Mouse (Mus musculus) MEL (cell line): ENCODE results near the gene Grb2. TPM values are rescaled to one million over a fixed set of nuclear protein-coding genes. Genes with fewer than 3 reads are reported as not detected.

Experiments
- DNase-seq: peaks from one replicate; pipeline ENCODE4 v3.0.0; 2011; ENCODE audit warnings: low read depth, low spot score
- H3K27ac ChIP-seq: 2 replicates; pipeline ENCODE4 v1.5.1; 2012; ENCODE audit warnings: low read depth, mild to moderate bottlenecking, control low read depth, low read length, moderate library complexity; ENCODE audit not compliant: control insufficient read depth
- H3K27me3 ChIP-seq, 2 experiments: fragments of 150-350 bp in 1 of 2; sonication (generic) in 1 of 2; 2 replicates each; pipeline ENCODE4 v1.6.1; 2012; ENCODE audit warnings: low read length in 2 of 2, mild to moderate bottlenecking in 2 of 2, improper control_type of control experiment in 1 of 2, moderate library complexity in 1 of 2; ENCODE audit not compliant: insufficient read depth in 2 of 2, control insufficient read depth in 1 of 2
- H3K36me3 ChIP-seq, 2 experiments: 2 replicates each; pipeline ENCODE4 v1.6.1; 2012 to 2014; ENCODE audit warnings: low read length in 2 of 2, improper control_type of control experiment in 1 of 2, inconsistent platforms in 1 of 2, mild to moderate bottlenecking in 1 of 2; ENCODE audit not compliant: insufficient read depth in 2 of 2, control insufficient read depth in 1 of 2
- H3K4me1 ChIP-seq, 2 experiments: fragments of 150-350 bp in 1 of 2; sonication (generic) in 1 of 2; 2 replicates each; pipeline ENCODE4 v1.6.1; 2012; ENCODE audit warnings: low read length in 2 of 2, improper control_type of control experiment in 1 of 2, mild to moderate bottlenecking in 1 of 2; ENCODE audit not compliant: insufficient read depth in 2 of 2, control insufficient read depth in 1 of 2
- H3K4me3 ChIP-seq, 2 experiments: fragments of 150-350 bp in 1 of 2; sonication (generic) in 1 of 2; 2 replicates each; pipeline ENCODE4 v1.5.1; 2012; ENCODE audit warnings: low read depth in 2 of 2, low read length in 2 of 2, mild to moderate bottlenecking in 2 of 2, moderate library complexity in 2 of 2, control low read depth in 1 of 2, improper control_type of control experiment in 1 of 2; ENCODE audit not compliant: control insufficient read depth in 1 of 2, insufficient read depth in 1 of 2
- H3K79me2 ChIP-seq: 2 replicates; pipeline ENCODE4 v1.6.1; 2012; ENCODE audit warnings: mild to moderate bottlenecking, low read length, moderate library complexity; ENCODE audit not compliant: control insufficient read depth, poor library complexity, insufficient read depth
- H3K9ac ChIP-seq: 2 replicates; pipeline ENCODE4 v1.6.1; 2012; ENCODE audit warnings: low read depth, mild to moderate bottlenecking, control low read depth, low read length, moderate library complexity; ENCODE audit not compliant: control insufficient read depth, poor library complexity, severe bottlenecking
- H3K9me3 ChIP-seq: fragments of 150-350 bp; sonication (generic); replicated peaks from 2 replicates; pipeline ENCODE4 v1.6.1; 2012; ENCODE audit warnings: mild to moderate bottlenecking, low read length, improper control_type of control experiment, moderate library complexity; ENCODE audit not compliant: insufficient read depth
- BHLHE40 ChIP-seq: IDR thresholded peaks from 2 replicates; pipeline ENCODE4 v1.6.1; 2012; ENCODE audit warnings: low read depth, mild to moderate bottlenecking, inconsistent platforms, low read length, improper control_type of control experiment, borderline replicate concordance
- CHD1 ChIP-seq: IDR thresholded peaks from 2 replicates; pipeline ENCODE4 v1.6.1; 2012; ENCODE audit warnings: low read depth, mild to moderate bottlenecking, inconsistent platforms, low read length, improper control_type of control experiment
- EP300 ChIP-seq, 2 experiments: IDR thresholded peaks; 2 replicates each; pipeline ENCODE4 v1.6.1; 2011; ENCODE audit warnings: improper control_type of control experiment in 2 of 2, low read length in 2 of 2, low read depth in 1 of 2, mild to moderate bottlenecking in 1 of 2
- ETS1 ChIP-seq: IDR thresholded peaks from 2 replicates; pipeline ENCODE4 v1.6.1; 2012; ENCODE audit warnings: low read depth, mild to moderate bottlenecking, inconsistent platforms, low read length, improper control_type of control experiment, moderate library complexity
- JUND ChIP-seq: IDR thresholded peaks from 2 replicates; pipeline ENCODE4 v1.6.1; 2011; ENCODE audit warnings: low read depth, mild to moderate bottlenecking, improper control_type of control experiment, low read length
- MAX ChIP-seq: IDR thresholded peaks from 2 replicates; pipeline ENCODE4 v1.6.1; 2011; ENCODE audit warnings: low read length, improper control_type of control experiment
- MAZ ChIP-seq: IDR thresholded peaks from 2 replicates; pipeline ENCODE4 v1.6.1; 2012; ENCODE audit warnings: low read depth, mild to moderate bottlenecking, inconsistent platforms, low read length, improper control_type of control experiment
- MXI1 ChIP-seq: IDR thresholded peaks from 2 replicates; pipeline ENCODE4 v1.6.1; 2011; ENCODE audit warnings: mild to moderate bottlenecking, low read depth, low read length, improper control_type of control experiment
- MYB ChIP-seq: IDR thresholded peaks from 2 replicates; pipeline ENCODE4 v1.6.1; 2011; ENCODE audit warnings: mild to moderate bottlenecking, low read depth, low read length, improper control_type of control experiment
- MYC ChIP-seq: IDR thresholded peaks from 2 replicates; pipeline ENCODE4 v1.6.1; 2011; ENCODE audit warnings: low read depth, mild to moderate bottlenecking, low read length, improper control_type of control experiment, moderate library complexity
- POLR2A ChIP-seq, 2 experiments: IDR thresholded peaks; 2 replicates each; pipeline ENCODE4 v1.6.1; 2011 to 2012; ENCODE audit warnings: low read length in 2 of 2, mild to moderate bottlenecking in 2 of 2, control low read depth in 1 of 2, improper control_type of control experiment in 1 of 2, low read depth in 1 of 2, moderate library complexity in 1 of 2; ENCODE audit not compliant: control insufficient read depth in 1 of 2, insufficient read depth in 1 of 2, poor library complexity in 1 of 2
- POLR2AphosphoS2 ChIP-seq: IDR thresholded peaks from 2 replicates; pipeline ENCODE4 v1.6.1; 2011; ENCODE audit warnings: low read length, improper control_type of control experiment
- RAD21 ChIP-seq: IDR thresholded peaks from 2 replicates; pipeline ENCODE4 v1.6.1; 2011; ENCODE audit warnings: mild to moderate bottlenecking, low read depth, low read length, improper control_type of control experiment
- RCOR1 ChIP-seq: IDR thresholded peaks from 2 replicates; pipeline ENCODE4 v1.6.1; 2012; ENCODE audit warnings: low read depth, mild to moderate bottlenecking, inconsistent platforms, low read length, improper control_type of control experiment
- TBP ChIP-seq: IDR thresholded peaks from 2 replicates; pipeline ENCODE4 v1.8.0; 2011; ENCODE audit warnings: low read depth, low read length, improper control_type of control experiment
- TCF12 ChIP-seq: IDR thresholded peaks from 2 replicates; pipeline ENCODE4 v1.6.1; 2014; ENCODE audit warnings: low read depth, mild to moderate bottlenecking, inconsistent platforms, low read length, improper control_type of control experiment, moderate library complexity
- USF1 ChIP-seq: IDR thresholded peaks from 2 replicates; pipeline ENCODE4 v1.6.1; 2014; ENCODE audit warnings: low read depth, mild to moderate bottlenecking, inconsistent platforms, low read length, improper control_type of control experiment, moderate library complexity
- ZC3H11A ChIP-seq: IDR thresholded peaks from 2 replicates; pipeline ENCODE4 v1.6.1; 2012; ENCODE audit warnings: low read depth, mild to moderate bottlenecking, inconsistent platforms, low read length, improper control_type of control experiment
- ZKSCAN1 ChIP-seq: IDR thresholded peaks from 2 replicates; pipeline ENCODE4 v1.6.1; 2012; ENCODE audit warnings: low read depth, mild to moderate bottlenecking, inconsistent platforms, low read length, improper control_type of control experiment, moderate library complexity
- ZMIZ1 ChIP-seq: IDR thresholded peaks from 2 replicates; pipeline ENCODE4 v1.6.1; 2012; ENCODE audit warnings: low read depth, mild to moderate bottlenecking, inconsistent platforms, low read length, improper control_type of control experiment, moderate library complexity
- polyA plus RNA-seq, 2 experiments: library from polyadenylated mRNA; stranded (reverse) in 1 of 2; unstranded in 1 of 2; fragments of >175 nt in 1 of 2; fragments of >200 nt in 1 of 2; gene quantifications; 2 replicates each; pipeline versions ENCODE4 v1.2.1 to v1.2.4; 2012; ENCODE audit warnings: low replicate concordance in 2 of 2, low read depth in 1 of 2; ENCODE audit not compliant: insufficient read length in 2 of 2, insufficient read depth in 1 of 2, missing spikeins in 1 of 2
- total RNA-seq: library from RNA; depleted of rRNA; stranded (reverse); fragments of 300-350 nt; gene quantifications from 2 replicates; pipeline ENCODE4 v1.2.3, GENCODE M21; 2012

The Grb2 gene
- total and polyA plus RNA-seq, 3 experiments, result 75.3 to 261 TPM; not detected in 1

- no peak for TF ChIP-seq BHLHE40
- TF ChIP-seq TBP, result peak; percentile 88
- no peak; the same call in 1 of the 2 replicates for TF ChIP-seq ZMIZ1
- TF ChIP-seq RCOR1, result no peak
- no peak for TF ChIP-seq MYB
- peak; percentile 98 for TF ChIP-seq CHD1
- TF ChIP-seq, all 39 proteins: peak for 12
Observed at GRCm38 (mm10) chr11:115712268-115712667, 3.9 kb upstream of the Grb2 start (continued).

DNA sequence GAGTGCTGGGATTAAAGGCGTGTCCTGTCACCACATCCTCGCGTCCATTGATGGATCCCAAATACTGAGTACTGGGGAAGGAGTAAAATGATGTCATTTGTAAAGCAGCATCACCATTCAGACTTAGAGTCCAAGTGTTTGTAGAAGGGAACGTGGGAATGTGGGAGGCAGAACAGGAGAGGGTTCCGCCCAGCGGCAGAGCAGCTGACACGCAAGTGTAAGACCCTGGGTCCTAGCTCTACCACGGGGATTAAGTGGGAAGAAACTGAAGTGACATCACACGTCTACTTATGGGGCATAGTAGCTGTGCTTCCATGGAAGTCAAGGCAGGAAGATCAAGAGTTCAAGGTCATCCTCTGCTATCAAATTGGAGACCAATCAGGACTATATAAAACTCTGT, 2.7 kb upstream of the Grb2 start:
- peaks cover 0 to 44% of the 10 kb centered on the region in 2 experiments; a peak in 2 of 4 replicates for H3K36me3 ChIP-seq
- TF ChIP-seq ZKSCAN1 (0 out of 2 replicates have a peak, but pooled peaks have one; percentile 28), MXI1 (no peak), POLR2A (IDR thresholded peaks at IDR 0.05; ENCODE audit: control insufficient read depth in 1 of 2, insufficient read depth in 1 of 2, low read depth in 1 of 2, low read length in 2 of 2, poor library complexity in 1 of 2) (peak in 1 of 2 experiments; percentile 53; a peak in 1 of 4 replicates)
- peak overlapping the region; percentile 5 to 50; a peak in 2 of 4 replicates for H3K4me3 ChIP-seq
- H3K4me1 ChIP-seq, result peaks cover 12 to 41% of the 10 kb centered on the region in 2 experiments
- peak overlapping the region; percentile 72 for H3K9ac ChIP-seq
- H3K27me3 ChIP-seq, result no peaks in the 10 kb centered on the region
- peak; percentile 45 for DNase-seq
- H3K27ac ChIP-seq, result peak overlapping the region; percentile 100
- no peaks in the 10 kb centered on the region for H3K9me3 ChIP-seq
- peaks cover 48% of the 10 kb centered on the region for H3K79me2 ChIP-seq

- TF ChIP-seq USF1, result peak; percentile 73
- 0 out of 2 replicates have a peak, but pooled peaks have one; percentile 60 for TF ChIP-seq TBP
- peak; percentile 43; the same call in 1 of the 2 replicates for TF ChIP-seq MAX
- TF ChIP-seq RAD21, result no peak
- peak; percentile 76; the same call in 1 of the 2 replicates for TF ChIP-seq BHLHE40
- peak in 1 of 2 experiments; percentile 16; a peak in 2 of 4 replicates for TF ChIP-seq EP300 (IDR thresholded peaks at IDR 0.05; ENCODE audit: low read depth in 1 of 2, low read length in 2 of 2)
- no peak for TF ChIP-seq JUND
- TF ChIP-seq CHD1, result peak; percentile 79; the same call in 1 of the 2 replicates
- TF ChIP-seq MYC, result peak; percentile 65; the same call in 1 of the 2 replicates
- TF ChIP-seq ZMIZ1, result peak; percentile 56; the same call in 1 of the 2 replicates
- no peak for TF ChIP-seq TCF12
- no peak for TF ChIP-seq ZC3H11A
- peak in 1 of 2 experiments; percentile 32; a peak in 2 of 4 replicates for TF ChIP-seq POLR2A (IDR thresholded peaks at IDR 0.05; ENCODE audit: control insufficient read depth in 1 of 2, insufficient read depth in 1 of 2, low read depth in 1 of 2, low read length in 2 of 2, poor library complexity in 1 of 2)
- peak; percentile 23; the same call in 1 of the 2 replicates for TF ChIP-seq RCOR1
- 0 out of 2 replicates have a peak, but pooled peaks have one; percentile 12 for TF ChIP-seq POLR2AphosphoS2
- 0 out of 2 replicates have a peak, but pooled peaks have one; percentile 37 for TF ChIP-seq MAZ
- TF ChIP-seq ETS1, result peak; percentile 50; the same call in 1 of the 2 replicates
- peaks cover 59% of the 10 kb centered on the region for H3K79me2 ChIP-seq
- DNase-seq, result peak; percentile 69
- no peaks in the 10 kb centered on the region for H3K27me3 ChIP-seq
- H3K36me3 ChIP-seq, result peaks cover 0 to 48% of the 10 kb centered on the region in 2 experiments; a peak in 2 of 4 replicates
- H3K27ac ChIP-seq, result peak overlapping the region; percentile 100
- no peaks in the 10 kb centered on the region for H3K9me3 ChIP-seq
- peak overlapping the region; percentile 67 to 74 for H3K4me3 ChIP-seq
- H3K4me1 ChIP-seq, result peaks cover 15 to 46% of the 10 kb centered on the region in 2 experiments
- peak overlapping the region; percentile 71 for H3K9ac ChIP-seq
Observed at GRCm38 (mm10) chr11:115709829-115710559, 1.6 kb upstream of the Grb2 start.
